Mouse (Mus musculus) bone marrow, adult 2 months (tissue): ENCODE results near the gene Agap2. TPM values are rescaled to one million over a fixed set of nuclear protein-coding genes. Genes with fewer than 3 reads are reported as not detected.
"Not testable (repeated sequence)": the region's sequence is repeated elsewhere in the genome, so short reads cannot be mapped to it uniquely, and the experiment has no call there.

ENCODE experiments used
- H3K27ac ChIP-seq: fragments of 200-500 bp; 2 replicates; pipeline ENCODE4 v1.5.1; 2012; ENCODE audit warnings: low read depth, mild to moderate bottlenecking, control low read depth, inconsistent platforms, low read length; ENCODE audit not compliant: control insufficient read depth, poor library complexity, insufficient read depth
- H3K4me1 ChIP-seq: fragments of 200-500 bp; 2 replicates; pipeline ENCODE4 v1.6.1; 2011; ENCODE audit warnings: low read length; ENCODE audit not compliant: control insufficient read depth, insufficient read depth
- H3K4me3 ChIP-seq: fragments of 200-500 bp; replicated peaks from 2 replicates; pipeline ENCODE3; 2011; ENCODE audit warnings: mild to moderate bottlenecking, low read depth, low read length, control low read depth; ENCODE audit not compliant: control insufficient read depth
- CTCF ChIP-seq: fragments of 200-500 bp; IDR thresholded peaks from 2 replicates; pipeline ENCODE4 v1.5.1; 2011; ENCODE audit warnings: low read length, control low read depth; ENCODE audit not compliant: control insufficient read depth, insufficient read depth
- POLR2A ChIP-seq: fragments of 200-500 bp; IDR thresholded peaks from 2 replicates; pipeline ENCODE4 v1.6.1; 2011; ENCODE audit warnings: low read depth, mild to moderate bottlenecking, control low read depth, low read length, borderline replicate concordance; ENCODE audit not compliant: control insufficient read depth
- WGBS: fragments of 180-500 bp; shearing (Covaris S2); methylation state at CpG from one replicate; pipeline ENCODE4 v1.1.7; 2018; 5-methylcytosine and 5-hydroxymethylcytosine counted together
- polyA plus RNA-seq: library from polyadenylated mRNA; stranded (reverse); fragments of >200 nt; gene quantifications from 2 replicates; pipeline ENCODE4 v1.2.4, GENCODE M21; 2011; ENCODE audit warnings: low replicate concordance; ENCODE audit not compliant: missing spikeins, insufficient read depth, insufficient read length

Gene Agap2
- polyA plus RNA-seq, 1 experiment = 27.3 TPM

DNA sequence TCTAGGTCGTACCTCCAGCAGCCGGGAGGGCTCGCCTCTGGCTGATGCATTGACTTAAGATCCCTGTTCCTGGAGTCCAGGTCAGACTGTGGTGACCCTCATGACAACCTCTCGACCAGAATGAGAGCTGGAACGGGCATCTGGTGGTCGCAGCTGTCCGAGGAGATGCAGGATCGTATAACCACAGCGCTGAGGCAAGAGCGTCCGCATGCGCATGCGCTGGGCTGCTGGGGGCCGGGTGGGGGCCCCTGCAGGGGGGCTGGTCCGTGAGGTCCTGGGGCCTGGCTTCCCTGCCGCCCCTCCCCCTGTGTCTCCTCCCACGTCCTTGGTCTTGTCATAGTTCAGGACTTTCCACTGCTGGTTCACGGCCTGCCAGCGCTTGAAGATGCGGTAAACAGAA is 18.6 kb upstream of the Agap2 start:
- 85% methylated on average over 20 of the region's 20 CpGs for WGBS
- Histone ChIP-seq H3K27ac (no peak overlapping the region), H3K4me1 (peaks cover 1% of the 10 kb centered on the region; the same call in 1 of the 2 replicates), H3K4me3 (no peak overlapping the region)
- TF ChIP-seq CTCF = no peak
- TF ChIP-seq POLR2A = no peak

- no peak overlapping the region for H3K4me3 ChIP-seq
Observed at GRCm38 (mm10) chr10:127058161-127058560, 16.9 kb upstream of the Agap2 start.

DNA sequence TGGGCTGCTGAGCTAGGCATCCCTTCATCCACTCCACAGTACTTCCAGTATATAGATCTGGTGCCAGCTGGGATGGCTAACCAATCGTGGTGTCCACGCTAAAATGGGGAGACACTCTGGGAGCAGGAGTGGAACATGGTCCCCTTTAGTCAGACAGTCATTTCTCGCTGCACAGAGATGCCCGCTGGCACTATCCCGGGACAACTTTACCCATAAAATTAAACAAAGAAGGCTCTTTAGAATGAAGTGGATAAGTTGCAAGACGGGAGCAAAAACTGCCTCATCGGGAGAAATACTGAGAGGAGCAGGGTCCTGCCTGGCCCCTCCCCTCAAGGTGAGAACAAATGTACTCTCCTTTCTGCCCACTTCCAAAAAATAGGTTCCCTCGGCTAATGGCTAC is 16.4 kb upstream of the Agap2 start:
- no peak for TF ChIP-seq POLR2A
- no peak for TF ChIP-seq CTCF
- Histone ChIP-seq H3K27ac (no peak overlapping the region), H3K4me3 (no peak overlapping the region), H3K4me1 (peaks cover 1% of the 10 kb centered on the region; the same call in 1 of the 2 replicates)
- 9% methylated on average over 8 of the region's 8 CpGs for WGBS

More at GRCm38 (mm10) chr10:127058161-127058560, 16.9 kb upstream of the Agap2 start:
- no peak overlapping the region for H3K27ac ChIP-seq
- under 1% methylated on average over 9 of the region's 9 CpGs for WGBS
- peaks cover 1% of the 10 kb centered on the region; the same call in 1 of the 2 replicates for H3K4me1 ChIP-seq
- TF ChIP-seq CTCF (peak; percentile 96), POLR2A (no peak)

DNA sequence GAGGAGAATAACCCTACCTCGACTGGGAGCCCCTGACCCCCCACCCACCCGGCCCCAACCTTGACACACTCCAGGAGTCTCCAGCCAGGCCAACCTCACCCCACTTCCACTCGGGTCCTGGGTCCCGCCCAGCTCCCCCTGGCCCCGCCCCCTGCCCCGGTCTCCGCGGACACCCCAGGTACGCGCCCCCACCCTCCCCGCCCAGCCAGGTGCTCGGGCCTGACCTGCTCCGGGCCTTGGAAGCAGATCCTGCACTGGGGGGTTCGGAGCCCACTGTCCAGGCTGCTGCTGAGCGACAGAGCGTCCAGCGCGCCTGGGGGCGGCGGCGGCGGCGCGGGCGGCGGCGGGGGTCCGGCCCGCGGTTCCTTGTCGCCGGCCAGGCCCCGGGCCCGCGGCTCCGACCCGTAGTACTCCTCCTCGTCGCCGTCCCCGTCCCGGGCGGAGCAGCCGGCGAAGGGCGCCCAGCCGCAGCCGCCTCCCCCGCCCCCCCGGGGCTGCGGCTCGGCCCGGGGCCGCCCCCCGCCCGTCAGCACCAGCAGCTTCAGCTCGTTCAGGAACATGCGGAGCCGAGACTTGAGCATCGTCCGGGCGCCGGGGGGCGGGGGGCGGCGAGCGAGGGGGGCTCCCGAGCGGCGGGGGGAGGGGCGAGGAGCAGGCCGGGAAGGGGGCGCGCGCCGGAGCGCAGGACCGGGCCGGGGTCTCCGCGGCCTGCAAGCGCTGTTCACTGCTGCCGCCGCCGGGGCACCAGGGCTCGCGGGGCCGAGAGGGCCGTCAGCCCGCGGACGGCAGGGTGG is 15.7 kb upstream of the Agap2 start:
- Histone ChIP-seq H3K4me1 (peaks cover 1% of the 10 kb centered on the region; the same call in 1 of the 2 replicates), H3K27ac (no peak overlapping the region), H3K4me3 (no peak overlapping the region)
- WGBS = 2% methylated on average over 69 of the region's 92 CpGs
- TF ChIP-seq CTCF (no peak), POLR2A (no peak)

DNA sequence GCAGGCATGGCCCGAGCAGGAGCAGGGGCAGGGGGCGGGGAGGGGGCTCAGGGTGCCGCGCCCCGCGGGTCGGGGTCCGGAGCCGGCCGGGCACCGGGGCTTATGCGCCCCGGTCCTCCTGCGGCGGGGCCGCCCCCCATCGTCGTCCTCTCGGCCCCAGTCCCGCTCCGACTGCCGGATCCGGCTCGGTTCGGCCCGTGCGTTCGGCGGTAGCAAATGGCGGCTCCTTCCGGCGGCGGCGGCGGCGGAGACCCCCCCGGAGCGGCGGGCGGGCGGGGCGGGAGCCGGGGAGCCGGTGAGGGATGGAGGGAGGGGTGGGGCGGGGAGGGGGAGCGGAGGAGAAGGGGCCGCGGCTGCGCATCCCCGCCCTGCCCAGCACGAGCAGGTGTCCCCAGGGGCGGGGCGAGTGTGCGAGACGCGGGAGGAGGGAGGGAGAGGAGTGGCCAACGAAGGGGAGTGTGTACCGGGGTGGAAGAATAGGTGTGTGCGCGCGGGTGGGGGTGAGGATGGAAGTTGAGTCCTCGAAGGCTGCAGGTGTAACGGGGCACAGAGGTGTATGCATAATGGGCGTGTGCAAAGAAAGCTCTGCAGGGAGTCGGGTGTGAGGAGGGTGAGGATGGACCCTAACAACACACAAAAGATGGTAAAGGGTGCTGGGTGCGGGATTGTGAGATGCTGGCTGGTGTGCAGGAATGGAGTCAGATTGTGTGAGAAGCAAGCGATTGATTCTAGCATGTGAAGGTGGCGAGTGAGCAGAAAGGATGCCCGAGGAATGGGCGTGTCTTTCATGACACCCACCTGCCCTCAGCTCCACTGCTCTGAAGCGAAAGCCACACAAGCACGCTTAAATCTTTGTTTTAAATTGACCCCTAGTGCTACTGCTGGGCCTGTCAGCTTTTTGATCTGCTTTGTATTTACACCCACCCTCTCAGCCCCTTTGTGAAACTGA is 14.8 kb upstream of the Agap2 start, which contains the start of gene March9:
Gene March9 (minus strand): TSS at position 217 of the 949 bp plus-strand sequence.
- peaks cover under 1% of the 10 kb centered on the region; the same call in 1 of the 2 replicates for H3K4me1 ChIP-seq
- H3K4me3 ChIP-seq = peak within 1 kb of the TSS; percentile 21
- 2% methylated on average over 67 of the region's 72 CpGs for WGBS
- no peak within 1 kb of the TSS for H3K27ac ChIP-seq
- TF ChIP-seq POLR2A (no peak), CTCF (no peak)

DNA sequence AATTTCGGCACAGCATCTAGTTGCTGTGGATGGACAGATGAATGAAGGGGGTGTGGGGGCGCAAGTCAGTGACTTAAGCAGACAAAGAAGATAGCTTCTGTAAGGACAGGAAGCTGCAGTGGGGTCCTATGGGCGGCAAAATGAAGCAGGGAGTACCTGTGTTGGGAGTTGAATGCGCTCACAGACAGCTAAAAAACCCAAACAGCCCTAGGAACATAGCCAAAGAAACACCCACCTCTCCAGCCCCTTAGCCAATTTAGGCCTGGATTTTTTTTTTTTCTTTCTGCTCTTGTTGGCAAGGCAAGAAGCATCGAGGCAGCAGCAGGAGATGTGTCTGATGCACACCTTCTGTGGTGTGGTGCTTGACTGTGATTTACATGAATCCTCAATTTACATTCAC is 14.0 kb upstream of the Agap2 start:
- Histone ChIP-seq H3K27ac (no peak overlapping the region), H3K4me3 (no peak overlapping the region), H3K4me1 (no peaks in the 10 kb centered on the region; the same call in 1 of the 2 replicates)
- WGBS = 67% methylated on average over 5 of the region's 5 CpGs
- no peak for TF ChIP-seq CTCF
- no peak for TF ChIP-seq POLR2A

DNA sequence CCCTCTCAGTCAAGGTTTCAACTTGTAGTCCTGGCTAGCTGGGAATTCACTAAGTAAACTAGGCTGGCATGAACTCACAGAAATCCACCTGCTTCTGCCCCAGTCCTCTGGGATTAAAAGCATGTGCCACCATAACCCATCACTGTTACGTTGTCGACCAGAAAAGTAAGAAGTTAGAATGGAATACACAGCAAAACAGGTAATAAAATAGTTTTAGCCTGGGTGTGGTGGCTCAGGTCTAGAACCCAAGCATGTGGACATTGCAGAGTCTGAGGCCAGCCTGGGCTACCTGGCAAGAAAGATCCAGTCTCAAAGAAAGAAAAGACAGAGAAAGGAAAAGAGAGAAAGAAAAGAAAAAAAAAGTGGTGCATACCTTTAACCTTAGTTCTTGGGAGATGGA is 13.6 kb upstream of the Agap2 start:
- Histone ChIP-seq H3K4me3 (no peak overlapping the region), H3K4me1 (no peaks in the 10 kb centered on the region; the same call in 1 of the 2 replicates), H3K27ac (no peak overlapping the region)
- TF ChIP-seq POLR2A = no peak
- TF ChIP-seq CTCF = no peak
- WGBS = 75% methylated on average over 2 of the region's 2 CpGs

GRCm38 (mm10) chr10:127062101-127062500 is 13.0 kb upstream of the Agap2 start:
- WGBS = 74% methylated on average over 4 of the region's 4 CpGs
- H3K4me1 ChIP-seq, H3K27ac ChIP-seq, H3K4me3 ChIP-seq: not testable (repeated sequence)
